Mouse (Mus musculus): ENCODE measurements around the gene Slc35f4. TPM values are rescaled to one million over a fixed set of nuclear protein-coding genes. Genes with fewer than 3 reads are reported as not detected.

The Slc35f4 gene
- total RNA-seq (2012; rRNA removed) (not detected in 2 replicates), total RNA-seq (2014; rRNA removed) (not detected in 2 replicates), polyA plus RNA-seq (2012; ENCODE audit: insufficient read length, low read depth) (not detected in 2 replicates)

GRCm38 (mm10) chr14:49525931-49526291 is at the start of gene Slc35f4:
Slc35f4 (minus strand) TSS chr14:49526046.
- H3K4me2 ChIP-seq (ENCODE audit: insufficient read depth, low read depth, poor library complexity, severe bottlenecking) = no peak within 1 kb of the TSS
- H3K9ac ChIP-seq (ENCODE audit: insufficient read depth, low read depth) = no peak within 1 kb of the TSS
- peaks cover 5% of the 10 kb centered on the region for H3K9me3 ChIP-seq (replicated peaks; ENCODE audit: low read length)
- no peak within 1 kb of the TSS for H3K27ac ChIP-seq (ENCODE audit: insufficient read depth, low read depth)
- H3K4me1 ChIP-seq (ENCODE audit: control insufficient read depth in 1 of 2, insufficient read depth in 2 of 2) = no peaks in the 10 kb centered on the region
- DNase-seq (ENCODE audit: extremely low read depth) = no peak
- H3K36me3 ChIP-seq (replicated peaks in 1 of 2; ENCODE audit: control insufficient read depth in 1 of 2, insufficient read depth in 1 of 2, low read length in 1 of 2) = no peaks in the 10 kb centered on the region
- no peaks in the 10 kb centered on the region for H3K27me3 ChIP-seq (replicated peaks)
- no peaks in the 10 kb centered on the region for H3K79me2 ChIP-seq (replicated peaks; ENCODE audit: control insufficient read depth, extremely low read depth, insufficient read depth, poor library complexity, severe bottlenecking)
- dilution Hi-C loops (cut with MboI; ENCODE audit: extremely low pct_ligation_motif_present, extremely low pct_unique_long_range_greater_than_20kb, low sequenced_read_pairs) = no loop called here
- no peak for TF ChIP-seq MYC (IDR thresholded peaks at IDR 0.05; ENCODE audit: low read depth, low read length)
- in situ Hi-C loops (cut with MboI; ENCODE audit: low pct_ligation_motif_present, low pct_unique_long_range_greater_than_20kb, low sequenced_read_pairs) = no loop called here
- no peak within 1 kb of the TSS for H3K4me3 ChIP-seq (replicated peaks in 1 of 3; ENCODE audit: low read depth in 2 of 3, low read length in 2 of 3, poor library complexity in 1 of 3)

- Histone ChIP-seq H3K4me1 (ENCODE audit: control insufficient read depth in 1 of 2, insufficient read depth in 2 of 2) (no peaks in the 10 kb centered on the region), H3K4me2 (ENCODE audit: insufficient read depth, low read depth, poor library complexity, severe bottlenecking) (no peak overlapping the region), H3K9ac (ENCODE audit: insufficient read depth, low read depth) (no peak overlapping the region), H3K27me3 (replicated peaks) (no peaks in the 10 kb centered on the region), H3K79me2 (replicated peaks; ENCODE audit: control insufficient read depth, extremely low read depth, insufficient read depth, poor library complexity, severe bottlenecking) (no peaks in the 10 kb centered on the region), H3K36me3 (replicated peaks in 1 of 2; ENCODE audit: control insufficient read depth in 1 of 2, insufficient read depth in 1 of 2, low read length in 1 of 2) (no peaks in the 10 kb centered on the region), H3K4me3 (replicated peaks in 1 of 3; ENCODE audit: low read depth in 2 of 3, low read length in 2 of 3, poor library complexity in 1 of 3) (no peak overlapping the region), H3K9me3 (replicated peaks; ENCODE audit: low read length) (no peaks in the 10 kb centered on the region), H3K27ac (ENCODE audit: insufficient read depth, low read depth) (no peak overlapping the region)
- dilution Hi-C loops (cut with MboI; ENCODE audit: extremely low pct_ligation_motif_present, extremely low pct_unique_long_range_greater_than_20kb, low sequenced_read_pairs) (no loop called here), in situ Hi-C loops (cut with MboI; ENCODE audit: low pct_ligation_motif_present, low pct_unique_long_range_greater_than_20kb, low sequenced_read_pairs) (no loop called here)
- no peak for TF ChIP-seq MAX (IDR thresholded peaks at IDR 0.05; ENCODE audit: low read length)
- no peak for TF ChIP-seq MXI1 (IDR thresholded peaks at IDR 0.05; ENCODE audit: low read depth, low read length)
- TF ChIP-seq ZKSCAN1 (IDR thresholded peaks at IDR 0.05; ENCODE audit: borderline replicate concordance, low read depth, low read length) = no peak
- no peak for TF ChIP-seq MAZ (IDR thresholded peaks at IDR 0.05; ENCODE audit: low read depth, low read length)
- TF ChIP-seq GABPA (IDR thresholded peaks at IDR 0.05; ENCODE audit: insufficient replicate concordance, low read depth, low read length) = no peak
- no peak for TF ChIP-seq ETS1 (conservative IDR thresholded peaks at IDR 0.05; ENCODE audit: low read depth, low read length)
- DNase-seq (ENCODE audit: extremely low read depth) = no peak
Observed at GRCm38 (mm10) chr14:49568369-49568768, 42.5 kb upstream of the Slc35f4 start.

- no peak for DNase-seq (ENCODE audit: extremely low read depth)
- Histone ChIP-seq H3K27ac (ENCODE audit: insufficient read depth, low read depth) (no peak overlapping the region), H3K36me3 (replicated peaks in 1 of 2; ENCODE audit: control insufficient read depth in 1 of 2, insufficient read depth in 1 of 2, low read length in 1 of 2) (no peaks in the 10 kb centered on the region), H3K9me3 (replicated peaks; ENCODE audit: low read length) (no peaks in the 10 kb centered on the region), H3K4me2 (ENCODE audit: insufficient read depth, low read depth, poor library complexity, severe bottlenecking) (no peak overlapping the region), H3K9ac (ENCODE audit: insufficient read depth, low read depth) (no peak overlapping the region), H3K27me3 (replicated peaks) (no peaks in the 10 kb centered on the region), H3K4me3 (replicated peaks in 1 of 3; ENCODE audit: low read depth in 2 of 3, low read length in 2 of 3, poor library complexity in 1 of 3) (no peak overlapping the region), H3K79me2 (replicated peaks; ENCODE audit: control insufficient read depth, extremely low read depth, insufficient read depth, poor library complexity, severe bottlenecking) (no peaks in the 10 kb centered on the region), H3K4me1 (ENCODE audit: control insufficient read depth in 1 of 2, insufficient read depth in 2 of 2) (no peaks in the 10 kb centered on the region)
- no peak for TF ChIP-seq SMC3 (IDR thresholded peaks at IDR 0.05; ENCODE audit: low read depth, low read length)
- TF ChIP-seq POLR2A (IDR thresholded peaks at IDR 0.05; ENCODE audit: low read depth, low read length) = no peak
- TF ChIP-seq PAX5 (IDR thresholded peaks at IDR 0.05; ENCODE audit: low read length) = no peak
- TF ChIP-seq MAFK (IDR thresholded peaks at IDR 0.05; ENCODE audit: insufficient replicate concordance, low read length) = no peak
- TF ChIP-seq TBP (conservative IDR thresholded peaks at IDR 0.05; ENCODE audit: low read depth, low read length) = no peak
- TF ChIP-seq EP300 (IDR thresholded peaks at IDR 0.05; ENCODE audit: low read length) = no peak
- no peak for TF ChIP-seq USF1 (IDR thresholded peaks at IDR 0.05; ENCODE audit: low read depth, low read length)
- TF ChIP-seq CHD2 (IDR thresholded peaks at IDR 0.05; ENCODE audit: low read length) = no peak
- TF ChIP-seq BHLHE40 (IDR thresholded peaks at IDR 0.05; ENCODE audit: low read depth, low read length) = no peak
- TF ChIP-seq ZC3H11A (IDR thresholded peaks at IDR 0.05; ENCODE audit: low read depth, low read length) = no peak
- no peak for TF ChIP-seq GABPA (IDR thresholded peaks at IDR 0.05; ENCODE audit: insufficient replicate concordance, low read depth, low read length)
- no peak for TF ChIP-seq MAX (IDR thresholded peaks at IDR 0.05; ENCODE audit: low read length)
- no peak for TF ChIP-seq ELF1 (IDR thresholded peaks at IDR 0.05; ENCODE audit: low read depth, low read length)
- no peak for TF ChIP-seq E2F4 (IDR thresholded peaks at IDR 0.05; ENCODE audit: insufficient replicate concordance, low read depth, low read length)
- no peak for TF ChIP-seq MYC (IDR thresholded peaks at IDR 0.05; ENCODE audit: low read depth, low read length)
- no peak for TF ChIP-seq JUN (IDR thresholded peaks at IDR 0.05; ENCODE audit: insufficient read depth, low read depth, low read length)
- no peak for TF ChIP-seq KAT2A (IDR thresholded peaks at IDR 0.05; ENCODE audit: insufficient replicate concordance, low read length)
- in situ Hi-C loops (cut with MboI; ENCODE audit: low pct_ligation_motif_present, low pct_unique_long_range_greater_than_20kb, low sequenced_read_pairs) (no loop called here), dilution Hi-C loops (cut with MboI; ENCODE audit: extremely low pct_ligation_motif_present, extremely low pct_unique_long_range_greater_than_20kb, low sequenced_read_pairs) (no loop called here)
Observed at GRCm38 (mm10) chr14:49560706-49561105, 34.9 kb upstream of the Slc35f4 start.

Data from CH12.LX (cell line).